Mouse (Mus musculus) kidney, embryonic 15.5 days (tissue): ENCODE results near the gene Tbck. TPM values are rescaled to one million over a fixed set of nuclear protein-coding genes. Genes with fewer than 3 reads are reported as not detected.

Experiments used
- ATAC-seq: fragments of 200-750 bp; cut with Nextera tagmentation; replicated peaks from 2 replicates; pipeline ENCODE4 v1.8.0; 2017; ENCODE audit warnings: moderate TSS enrichment; ENCODE audit not compliant: low FRiP score
- H3K27ac ChIP-seq: fragments of 300-500 bp; sonication (generic); 2 replicates; pipeline ENCODE4 v1.5.1; 2015; ENCODE audit warnings: mild to moderate bottlenecking, inconsistent platforms
- H3K27me3 ChIP-seq: fragments of 300-500 bp; sonication (generic); 2 replicates; pipeline ENCODE4 v1.6.1; 2015; ENCODE audit warnings: inconsistent platforms
- H3K36me3 ChIP-seq: fragments of 300-500 bp; sonication (generic); 2 replicates; pipeline ENCODE4 v1.6.1; 2015; ENCODE audit warnings: inconsistent platforms
- H3K4me1 ChIP-seq: fragments of 300-500 bp; sonication (generic); 2 replicates; pipeline ENCODE4 v1.6.1; 2015; ENCODE audit warnings: inconsistent platforms
- H3K4me2 ChIP-seq: fragments of 300-500 bp; sonication (generic); 2 replicates; pipeline ENCODE4 v1.6.1; 2015; ENCODE audit warnings: moderate library complexity, mild to moderate bottlenecking, inconsistent platforms
- H3K4me3 ChIP-seq: fragments of 300-500 bp; sonication (generic); replicated peaks from 2 replicates; pipeline ENCODE4 v1.5.1; 2015; ENCODE audit warnings: mild to moderate bottlenecking, inconsistent platforms
- H3K9ac ChIP-seq: fragments of 300-500 bp; sonication (generic); 2 replicates; pipeline ENCODE4 v1.6.1; 2015; ENCODE audit warnings: mild to moderate bottlenecking, inconsistent platforms
- H3K9me3 ChIP-seq: fragments of 300-500 bp; sonication (generic); replicated peaks from 2 replicates; pipeline ENCODE4 v1.6.1; 2016; ENCODE audit warnings: inconsistent platforms
- WGBS: fragments of 180-500 bp; shearing (Covaris S2); methylation state at CpG from one replicate; pipeline ENCODE4 v1.1.7; 2015; ENCODE audit warnings: mixed read lengths; 5-methylcytosine and 5-hydroxymethylcytosine counted together
- polyA plus RNA-seq: library from polyadenylated mRNA; unstranded; fragments of >200 nt; fragmentation: Nextera tagmentation; extraction: Ambion mirVana; gene quantifications from 2 replicates; pipeline ENCODE4 v1.2.1, GENCODE M21; 2015

The Tbck gene
- polyA plus RNA-seq, 1 experiment from 2014 or later: 22.6 TPM

DNA sequence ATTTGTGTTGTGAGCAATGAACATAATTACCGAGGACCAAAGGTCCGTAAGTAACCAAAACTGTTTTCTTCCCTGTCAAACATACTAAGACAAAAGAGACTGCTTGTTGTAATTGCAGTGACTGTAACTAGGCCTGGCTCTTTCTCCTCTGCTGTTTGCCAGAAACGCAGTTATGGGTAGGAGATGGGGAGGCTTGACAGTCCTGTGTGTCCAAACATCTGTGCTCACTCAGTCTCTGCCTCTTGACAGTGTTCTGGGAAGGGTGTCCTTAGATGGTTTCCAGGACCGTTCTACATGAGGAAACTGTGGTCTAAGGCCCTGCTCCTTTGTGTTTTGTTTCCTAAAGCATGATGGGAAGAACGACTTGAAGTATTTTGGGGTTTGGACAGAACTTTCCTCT is 128.4 kb downstream of the Tbck start:
- 0 out of 2 replicates have a peak, but pooled peaks have one; percentile 31 for ATAC-seq
- WGBS: 80% methylated on average over 5 of the region's 5 CpGs

GRCm38 (mm10) chr3:132813147-132813546 is 129.2 kb downstream of the Tbck start:
- H3K4me2 ChIP-seq: no peak overlapping the region
- no peaks in the 10 kb centered on the region for H3K9me3 ChIP-seq
- no peak overlapping the region for H3K27ac ChIP-seq
- H3K4me1 ChIP-seq: 0 out of 2 replicates have a peak, but pooled peaks cover 3% of the 10 kb centered on the region
- ATAC-seq: no peak
- H3K9ac ChIP-seq: no peak overlapping the region
- no peak overlapping the region for H3K4me3 ChIP-seq
- 0 out of 2 replicates have a peak, but pooled peaks cover 3% of the 10 kb centered on the region for H3K36me3 ChIP-seq
- 85% methylated on average over 3 of the region's 3 CpGs for WGBS
- H3K27me3 ChIP-seq: no peaks in the 10 kb centered on the region

More for the DNA sequence above, 128.4 kb downstream of the Tbck start:
- no peaks in the 10 kb centered on the region for H3K9me3 ChIP-seq
- no peak overlapping the region for H3K4me2 ChIP-seq
- no peak overlapping the region for H3K4me3 ChIP-seq
- H3K4me1 ChIP-seq: 0 out of 2 replicates have a peak, but pooled peaks cover 3% of the 10 kb centered on the region
- 0 out of 2 replicates have a peak, but pooled peaks cover 3% of the 10 kb centered on the region for H3K36me3 ChIP-seq
- H3K27me3 ChIP-seq: no peaks in the 10 kb centered on the region
- no peak overlapping the region for H3K9ac ChIP-seq
- no peak overlapping the region for H3K27ac ChIP-seq

DNA sequence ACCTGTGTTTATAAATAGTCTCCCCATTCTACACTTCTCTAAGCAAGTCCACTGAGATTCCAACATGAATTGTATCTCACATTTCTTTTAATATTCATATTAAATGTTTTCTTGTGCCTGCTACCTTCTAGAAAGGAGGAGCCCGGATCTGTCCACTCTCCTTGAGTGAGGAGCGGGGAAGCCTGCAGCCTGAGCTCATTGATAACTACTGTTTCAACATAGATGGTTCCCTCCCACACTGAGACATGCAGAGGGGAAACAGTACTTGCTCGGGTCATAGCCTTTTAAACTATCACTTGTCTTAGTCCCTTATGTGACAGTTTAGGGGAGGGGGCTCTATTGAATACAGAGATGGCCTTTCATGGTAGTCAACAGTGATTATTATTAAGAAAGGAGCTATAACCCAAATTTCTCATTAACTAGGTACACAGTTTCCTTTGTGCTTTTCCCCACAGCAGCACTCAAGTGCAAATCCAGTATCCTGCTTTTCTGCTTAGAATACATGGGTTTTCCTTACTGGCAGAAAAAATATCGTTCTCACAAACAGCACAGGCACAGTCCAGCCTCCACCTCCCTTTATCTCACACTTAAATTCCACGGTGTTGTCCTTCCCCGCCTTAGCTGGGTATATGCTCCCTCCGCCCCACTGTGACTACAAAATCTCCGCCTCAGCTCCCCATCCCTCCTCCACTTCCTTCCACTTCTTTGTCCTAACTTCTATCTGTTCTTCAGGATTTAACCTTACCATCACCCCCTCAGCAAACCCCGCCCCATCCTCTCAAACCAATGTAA is 130.0 kb downstream of the Tbck start:
- H3K27ac ChIP-seq: no peak overlapping the region
- H3K4me3 ChIP-seq: no peak overlapping the region
- no peak for ATAC-seq
- 0 out of 2 replicates have a peak, but pooled peaks cover 3% of the 10 kb centered on the region for H3K4me1 ChIP-seq
- 68% methylated on average over 9 of the region's 9 CpGs for WGBS
- H3K36me3 ChIP-seq: 0 out of 2 replicates have a peak, but pooled peaks cover 3% of the 10 kb centered on the region
- no peak overlapping the region for H3K4me2 ChIP-seq
- no peak overlapping the region for H3K9ac ChIP-seq
- H3K9me3 ChIP-seq: no peaks in the 10 kb centered on the region
- no peaks in the 10 kb centered on the region for H3K27me3 ChIP-seq

GRCm38 (mm10) chr3:132814791-132815496 is 131.0 kb downstream of the Tbck start:
- Histone ChIP-seq H3K9me3 (no peaks in the 10 kb centered on the region), H3K27me3 (no peaks in the 10 kb centered on the region), H3K4me1 (0 out of 2 replicates have a peak, but pooled peaks cover 3% of the 10 kb centered on the region), H3K9ac (no peak overlapping the region), H3K27ac (no peak overlapping the region), H3K36me3 (0 out of 2 replicates have a peak, but pooled peaks cover 3% of the 10 kb centered on the region), H3K4me3 (no peak overlapping the region), H3K4me2 (no peak overlapping the region)
- ATAC-seq: no peak
- WGBS: 86% methylated on average over 10 of the region's 10 CpGs

- Histone ChIP-seq H3K4me2 (no peak overlapping the region), H3K36me3 (0 out of 2 replicates have a peak, but pooled peaks cover 5% of the 10 kb centered on the region), H3K4me3 (no peak overlapping the region), H3K27ac (no peak overlapping the region), H3K9me3 (no peaks in the 10 kb centered on the region), H3K27me3 (no peaks in the 10 kb centered on the region), H3K9ac (no peak overlapping the region), H3K4me1 (0 out of 2 replicates have a peak, but pooled peaks cover 3% of the 10 kb centered on the region)
- no peak for ATAC-seq
- 93% methylated on average over 4 of the region's 4 CpGs for WGBS
Measured at GRCm38 (mm10) chr3:132815497-132816326, 131.8 kb downstream of the Tbck start.

DNA sequence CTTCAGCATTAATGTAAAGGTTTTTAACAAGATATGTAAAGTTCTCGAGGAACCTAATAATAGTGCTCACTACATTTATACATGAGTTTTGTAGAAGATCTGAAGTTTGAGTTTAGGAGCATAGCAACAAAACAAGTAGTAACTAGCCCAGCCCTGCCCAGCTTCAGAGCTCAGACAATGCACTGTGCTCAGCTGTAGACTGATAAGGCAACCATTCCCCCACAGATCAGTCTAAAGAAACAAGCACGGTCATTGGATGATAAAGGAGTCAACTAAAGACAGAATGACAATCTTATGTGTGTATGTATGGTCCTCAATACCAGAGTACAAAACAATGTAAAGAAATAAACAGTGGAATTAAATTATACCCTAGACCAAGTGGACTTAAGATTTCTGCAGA is 135.5 kb downstream of the Tbck start:
- Histone ChIP-seq H3K9me3 (no peaks in the 10 kb centered on the region), H3K4me3 (no peak overlapping the region), H3K27me3 (no peaks in the 10 kb centered on the region), H3K9ac (no peak overlapping the region), H3K4me2 (no peak overlapping the region), H3K27ac (no peak overlapping the region), H3K36me3 (0 out of 2 replicates have a peak, but pooled peaks cover 6% of the 10 kb centered on the region), H3K4me1 (no peaks in the 10 kb centered on the region)
- ATAC-seq: no peak
- 92% methylated on average over 2 of the region's 2 CpGs for WGBS

DNA sequence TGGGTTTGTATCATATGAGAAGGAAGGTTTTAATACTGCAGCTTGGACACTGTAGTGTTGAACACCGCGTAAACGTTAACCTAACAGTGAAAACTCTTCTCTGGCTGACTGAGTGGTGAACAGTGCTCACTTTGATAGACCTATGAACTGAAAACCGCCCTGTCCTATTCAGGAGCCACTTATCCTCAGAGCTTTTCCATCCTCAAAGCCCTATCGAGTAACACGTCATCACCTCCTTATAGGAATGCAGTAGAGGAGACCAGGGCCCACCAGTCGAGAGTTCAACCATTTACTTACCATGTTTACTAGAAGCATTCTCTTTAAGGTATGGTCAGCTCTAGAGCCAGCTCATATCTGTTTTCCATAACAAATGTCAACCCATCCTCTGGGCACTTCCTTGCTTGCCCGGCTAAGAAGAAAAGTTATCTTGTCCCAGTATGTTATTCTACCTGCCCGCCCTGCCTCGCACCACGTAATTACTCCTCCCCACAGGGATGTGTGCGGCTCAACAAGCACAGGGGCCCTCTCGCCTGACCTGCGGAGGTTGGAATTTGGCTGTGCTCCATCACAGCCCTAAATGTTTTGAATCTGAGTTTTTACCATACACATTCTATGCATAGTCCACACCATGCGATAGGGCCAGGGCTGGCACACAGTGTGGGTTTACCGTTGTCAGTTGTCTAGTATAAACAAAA is 147.4 kb downstream of the Tbck start:
- no peak for ATAC-seq
- Histone ChIP-seq H3K9me3 (no peaks in the 10 kb centered on the region), H3K9ac (no peak overlapping the region), H3K4me2 (no peak overlapping the region), H3K36me3 (peaks cover 29% of the 10 kb centered on the region; the same call in 1 of the 2 replicates), H3K4me3 (no peak overlapping the region), H3K27ac (no peak overlapping the region), H3K4me1 (no peaks in the 10 kb centered on the region), H3K27me3 (no peaks in the 10 kb centered on the region)
- WGBS: 85% methylated on average over 16 of the region's 16 CpGs

DNA sequence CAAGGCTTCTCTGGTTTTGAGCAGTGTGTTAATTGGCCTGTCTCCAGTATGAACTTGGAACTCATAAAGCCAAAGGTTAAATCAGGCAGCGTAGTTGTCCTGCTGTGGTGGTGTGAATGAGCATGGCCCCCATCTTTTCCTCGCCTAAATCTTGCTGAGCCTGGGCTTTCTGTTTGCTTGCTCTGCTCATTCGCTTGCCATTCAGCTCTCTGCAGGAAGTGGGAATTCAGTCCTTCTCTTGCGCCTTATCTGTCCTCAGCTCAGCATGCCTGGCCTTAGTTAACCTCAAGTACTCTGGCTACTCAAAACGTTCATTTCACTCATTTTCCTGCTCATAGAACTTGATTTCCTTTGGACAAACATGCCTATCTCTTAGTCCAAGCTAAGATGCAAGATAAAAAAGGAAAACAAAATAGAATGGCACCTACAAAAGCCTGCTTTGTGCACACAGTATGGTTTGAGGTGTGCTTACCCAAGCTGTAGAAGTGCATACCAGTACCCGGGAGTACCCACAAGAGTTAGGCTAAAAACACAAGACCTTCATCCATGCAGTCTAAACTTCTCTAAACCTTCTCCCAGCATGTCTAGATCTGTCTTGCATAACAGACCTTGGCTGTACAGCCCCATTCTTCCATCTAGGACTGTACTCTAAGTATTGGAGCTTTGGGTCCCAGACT is 151.3 kb downstream of the Tbck start:
- ATAC-seq: no peak
- Histone ChIP-seq H3K27me3 (no peaks in the 10 kb centered on the region), H3K9me3 (no peaks in the 10 kb centered on the region), H3K4me1 (no peaks in the 10 kb centered on the region), H3K9ac (no peak overlapping the region), H3K27ac (no peak overlapping the region), H3K4me2 (no peak overlapping the region), H3K4me3 (no peak overlapping the region), H3K36me3 (peaks cover 36% of the 10 kb centered on the region)
- 83% methylated on average over 6 of the region's 6 CpGs for WGBS

GRCm38 (mm10) chr3:132837134-132837533 is 153.2 kb downstream of the Tbck start:
- H3K9ac ChIP-seq: no peak overlapping the region
- H3K4me3 ChIP-seq: no peak overlapping the region
- H3K27ac ChIP-seq: no peak overlapping the region
- H3K4me1 ChIP-seq: no peaks in the 10 kb centered on the region
- H3K4me2 ChIP-seq: no peak overlapping the region
- H3K9me3 ChIP-seq: no peaks in the 10 kb centered on the region
- H3K27me3 ChIP-seq: no peaks in the 10 kb centered on the region
- no peak for ATAC-seq
- H3K36me3 ChIP-seq: peaks cover 34% of the 10 kb centered on the region
- WGBS: 88% methylated on average over 4 of the region's 4 CpGs

- H3K27ac ChIP-seq: no peak overlapping the region
- no peaks in the 10 kb centered on the region for H3K9me3 ChIP-seq
- ATAC-seq: no peak
- H3K27me3 ChIP-seq: no peaks in the 10 kb centered on the region
- peaks cover 34% of the 10 kb centered on the region for H3K36me3 ChIP-seq
- no peak overlapping the region for H3K9ac ChIP-seq
- H3K4me1 ChIP-seq: no peaks in the 10 kb centered on the region
- no peak overlapping the region for H3K4me3 ChIP-seq
- 90% methylated on average over 15 of the region's 15 CpGs for WGBS
- H3K4me2 ChIP-seq: no peak overlapping the region
Measured at GRCm38 (mm10) chr3:132838656-132839417, 154.9 kb downstream of the Tbck start.
